Mouse (Mus musculus) forebrain, embryonic 11.5 days (tissue): ENCODE data around the gene Vars. TPM values are rescaled to one million over a fixed set of nuclear protein-coding genes. Genes with fewer than 3 reads are reported as not detected.
"Not testable (repeated sequence)": the region's sequence is repeated elsewhere in the genome, so short reads cannot be mapped to it uniquely, and the experiment has no call there.

Source experiments
- ATAC-seq: fragments of 200-750 bp; cut with Nextera tagmentation; replicated peaks from 2 replicates; pipeline ENCODE4 v1.8.0; 2017; ENCODE audit warnings: moderate TSS enrichment; ENCODE audit not compliant: low FRiP score
- DNase-seq: peaks from one replicate; pipeline ENCODE4 v3.0.0-alpha.2; 2017; ENCODE audit warnings: low spot score
- H3K27ac ChIP-seq: fragments of 300-500 bp; sonication (generic); 2 replicates; pipeline ENCODE4 v1.5.1; 2014; ENCODE audit warnings: low read depth, low read length
- H3K27me3 ChIP-seq: fragments of 300-500 bp; sonication (generic); 2 replicates; pipeline ENCODE4 v1.6.1; 2014; ENCODE audit warnings: mild to moderate bottlenecking, low read length, mixed read lengths; ENCODE audit not compliant: control insufficient read depth, insufficient read depth
- H3K36me3 ChIP-seq: fragments of 300-500 bp; sonication (generic); 2 replicates; pipeline ENCODE4 v1.6.1; 2014; ENCODE audit warnings: mild to moderate bottlenecking, low read length, moderate library complexity, mixed read lengths; ENCODE audit not compliant: control insufficient read depth, insufficient read depth
- H3K4me1 ChIP-seq: fragments of 300-500 bp; sonication (generic); replicated peaks from 2 replicates; pipeline ENCODE4 v1.6.1; 2014; ENCODE audit warnings: low read length, mixed read lengths; ENCODE audit not compliant: control insufficient read depth, insufficient read depth
- H3K4me2 ChIP-seq: fragments of 300-500 bp; sonication (generic); 2 replicates; pipeline ENCODE4 v1.6.1; 2014; ENCODE audit warnings: low read depth, mild to moderate bottlenecking, low read length, moderate library complexity, mixed read lengths; ENCODE audit not compliant: severe bottlenecking
- H3K4me3 ChIP-seq: fragments of 300-500 bp; sonication (generic); 2 replicates; pipeline ENCODE4 v1.5.1; 2014; ENCODE audit warnings: low read depth, low read length
- H3K9ac ChIP-seq: fragments of 300-500 bp; sonication (generic); 2 replicates; pipeline ENCODE4 v1.6.1; 2014; ENCODE audit warnings: low read length
- H3K9me3 ChIP-seq: fragments of 300-500 bp; sonication (generic); 2 replicates; pipeline ENCODE4 v1.6.1; 2016; ENCODE audit warnings: low read length, mixed read lengths; ENCODE audit not compliant: control insufficient read depth
- WGBS: fragments of 180-500 bp; shearing (Covaris S2); extraction: QIAGEN DNeasy Blood & Tissue Kit; methylation state at CpG from one replicate; pipeline ENCODE4 v1.1.7; 2014; 5-methylcytosine and 5-hydroxymethylcytosine counted together
- polyA plus RNA-seq: library from polyadenylated mRNA; unstranded; fragments of >200 nt; fragmentation: Nextera tagmentation; extraction: Ambion mirVana; gene quantifications from 2 replicates; pipeline ENCODE4 v1.2.1, GENCODE M21; 2014

Gene Vars
- polyA plus RNA-seq, 1 experiment from 2014 or later: 174 TPM

DNA sequence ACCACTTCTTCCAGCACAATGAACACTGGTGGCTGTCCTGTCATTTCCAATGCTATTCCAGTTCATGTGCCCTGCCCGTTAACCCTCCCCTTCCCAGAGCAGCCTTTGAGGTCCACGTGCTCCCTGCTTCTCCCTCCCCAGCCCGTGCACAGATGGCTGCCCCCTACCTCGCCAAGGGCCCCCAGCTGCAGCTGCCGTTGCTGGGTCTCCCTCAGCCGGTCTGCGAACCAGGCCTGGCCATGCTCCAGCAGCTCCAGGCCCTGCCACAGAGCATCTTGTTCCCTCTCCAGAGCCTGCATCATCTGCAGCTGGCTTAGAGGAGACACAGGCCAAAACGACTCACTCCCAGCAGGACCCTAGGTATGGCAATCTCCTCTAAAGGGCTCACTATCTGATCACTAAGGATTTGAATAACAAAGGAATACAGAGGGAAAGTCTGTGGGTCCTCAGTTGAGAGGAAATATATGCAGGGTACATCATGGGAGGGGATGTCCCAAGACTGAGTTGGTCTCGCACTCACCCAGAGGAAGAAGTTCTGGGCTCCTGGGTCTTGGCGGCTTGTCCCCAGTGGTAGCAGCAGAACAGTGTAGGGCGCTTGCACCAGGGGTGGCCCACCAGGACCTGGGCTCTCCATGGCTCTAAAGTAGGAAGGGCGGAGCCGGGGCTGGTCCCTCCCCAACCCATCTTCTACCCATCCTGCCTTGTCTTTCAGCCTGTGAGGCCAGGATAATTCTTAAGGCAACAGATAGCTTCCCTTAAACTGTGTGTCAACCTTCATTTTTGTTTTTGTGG is 26.7 kb downstream of the Vars start, which contains the start of gene Sapcd1:
Sapcd1 (minus strand) TSS at position 740 of the 792 bp plus-strand sequence.
- Histone ChIP-seq H3K36me3 (no peaks in the 10 kb centered on the region; the same call in 1 of the 2 replicates), H3K9me3 (no peaks in the 10 kb centered on the region), H3K4me1 (peaks cover 13% of the 10 kb centered on the region), H3K4me2 (peak within 1 kb of the TSS; percentile 11; the same call in 1 of the 2 replicates), H3K27ac (peak within 1 kb of the TSS; percentile 53; the same call in 1 of the 2 replicates), H3K9ac (peak within 1 kb of the TSS; percentile 37), H3K27me3 (no peaks in the 10 kb centered on the region), H3K4me3 (no peak within 1 kb of the TSS)
- DNase-seq (peak; percentile 60), ATAC-seq (peak; percentile 60)
- 34% methylated on average over 13 of the region's 13 CpGs for WGBS

DNA sequence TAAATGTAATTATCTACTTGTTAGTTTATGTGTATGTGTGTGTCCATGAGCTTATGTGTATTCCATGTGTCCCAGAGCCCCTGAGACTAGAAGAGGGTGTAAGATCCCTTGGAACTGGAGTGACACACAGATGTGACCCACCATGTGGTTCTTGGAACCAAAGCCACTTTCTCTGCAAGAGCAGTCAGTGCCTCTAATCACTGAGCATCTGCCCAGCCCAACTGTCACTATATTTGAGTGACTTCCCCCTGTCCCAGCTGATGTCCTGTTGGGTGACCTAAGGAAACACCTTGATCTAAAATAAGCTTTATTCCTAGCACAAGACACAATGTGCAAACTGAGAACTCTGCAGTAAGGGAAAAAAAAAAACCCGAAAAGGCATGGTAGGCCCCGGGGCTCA is 27.5 kb downstream of the Vars start:
- no peak overlapping the region for H3K4me2 ChIP-seq
- no peaks in the 10 kb centered on the region for H3K36me3 ChIP-seq
- no peaks in the 10 kb centered on the region for H3K27me3 ChIP-seq
- no peaks in the 10 kb centered on the region for H3K9me3 ChIP-seq
- ATAC-seq: no peak
- WGBS: 85% methylated on average over 2 of the region's 2 CpGs
- H3K9ac ChIP-seq: no peak overlapping the region
- peaks cover 13% of the 10 kb centered on the region for H3K4me1 ChIP-seq
- H3K27ac ChIP-seq: no peak overlapping the region
- H3K4me3 ChIP-seq: no peak overlapping the region
- DNase-seq: peak; percentile 38

DNA sequence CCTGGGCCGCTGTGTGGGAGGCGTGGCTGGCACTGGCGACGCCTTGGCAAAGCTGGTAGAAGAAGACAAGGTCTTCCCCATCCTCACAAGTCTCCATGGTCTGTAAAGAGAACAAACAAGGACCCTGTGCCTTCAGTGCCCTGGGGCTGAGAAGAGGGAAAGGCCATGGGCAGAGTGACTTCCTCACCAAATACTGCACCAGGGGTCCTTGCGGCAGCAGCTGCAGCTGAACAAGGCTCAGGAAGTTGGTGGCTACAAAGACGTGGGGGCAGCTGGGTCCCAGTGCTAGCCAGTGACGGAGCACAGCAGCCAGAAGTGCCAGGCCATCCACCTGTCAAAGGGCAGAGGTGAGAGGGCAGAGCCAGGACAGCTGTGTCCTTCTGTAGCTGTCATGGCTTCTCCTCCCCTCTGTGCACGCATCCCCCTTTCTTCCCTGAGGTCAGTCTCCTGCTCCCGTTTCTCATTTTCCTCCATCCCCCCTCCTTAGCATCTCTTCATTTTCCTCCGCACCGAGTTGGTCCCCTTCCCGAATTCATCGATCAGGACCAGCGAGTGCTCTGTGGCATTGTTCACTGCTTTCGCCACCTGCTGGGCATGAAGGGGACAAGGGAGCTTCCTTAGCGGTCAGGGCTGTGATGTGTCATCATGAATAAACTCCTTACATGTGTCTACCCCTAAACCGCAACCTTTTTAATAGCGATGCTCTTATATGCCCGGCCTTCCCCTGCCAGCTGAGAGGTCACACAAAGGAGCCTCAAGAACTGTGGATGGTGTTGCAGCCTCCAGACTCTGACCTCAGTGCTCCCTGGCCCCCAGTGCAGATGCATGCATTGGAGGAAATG is 29.1 kb downstream of the Vars start:
- ATAC-seq: no peak
- peaks cover 13% of the 10 kb centered on the region for H3K4me1 ChIP-seq
- DNase-seq: peak; percentile 52

DNA sequence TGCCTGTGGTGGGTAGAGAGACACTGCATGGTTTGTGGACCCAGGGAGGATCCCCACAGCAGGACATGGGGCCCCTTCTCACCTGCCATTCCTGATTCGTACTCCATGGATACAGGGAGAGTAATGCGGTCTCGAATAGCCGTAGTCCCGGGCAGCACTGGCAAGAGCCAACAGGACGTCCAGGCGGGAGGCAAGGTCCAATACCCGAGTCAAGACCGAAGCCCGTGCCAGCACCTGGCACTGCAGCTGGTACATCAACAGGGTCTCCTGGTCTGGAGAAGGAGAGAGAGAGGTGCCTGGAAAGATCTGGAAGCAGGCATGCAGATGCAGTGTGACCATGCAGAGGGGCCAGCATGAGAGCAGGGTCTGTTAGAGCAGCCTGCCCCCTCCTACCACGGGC is 30.5 kb downstream of the Vars start:
- Histone ChIP-seq H3K4me2 (no peak overlapping the region), H3K9ac (no peak overlapping the region), H3K9me3 (no peaks in the 10 kb centered on the region), H3K4me1 (peaks cover 13% of the 10 kb centered on the region), H3K27ac (no peak overlapping the region), H3K27me3 (no peaks in the 10 kb centered on the region), H3K36me3 (no peaks in the 10 kb centered on the region), H3K4me3 (no peak overlapping the region)
- ATAC-seq (no peak), DNase-seq (peak; percentile 46)
- WGBS: 95% methylated on average over 11 of the region's 11 CpGs

More for the DNA sequence above, 29.1 kb downstream of the Vars start:
- no peaks in the 10 kb centered on the region for H3K27me3 ChIP-seq
- H3K27ac ChIP-seq: no peak overlapping the region
- peak overlapping the region; percentile 16; the same call in 1 of the 2 replicates for H3K9ac ChIP-seq
- 33% methylated on average over 19 of the region's 19 CpGs for WGBS
- no peak overlapping the region for H3K4me3 ChIP-seq
- H3K9me3 ChIP-seq: no peaks in the 10 kb centered on the region
- H3K4me2 ChIP-seq: no peak overlapping the region
- H3K36me3 ChIP-seq: no peaks in the 10 kb centered on the region

DNA sequence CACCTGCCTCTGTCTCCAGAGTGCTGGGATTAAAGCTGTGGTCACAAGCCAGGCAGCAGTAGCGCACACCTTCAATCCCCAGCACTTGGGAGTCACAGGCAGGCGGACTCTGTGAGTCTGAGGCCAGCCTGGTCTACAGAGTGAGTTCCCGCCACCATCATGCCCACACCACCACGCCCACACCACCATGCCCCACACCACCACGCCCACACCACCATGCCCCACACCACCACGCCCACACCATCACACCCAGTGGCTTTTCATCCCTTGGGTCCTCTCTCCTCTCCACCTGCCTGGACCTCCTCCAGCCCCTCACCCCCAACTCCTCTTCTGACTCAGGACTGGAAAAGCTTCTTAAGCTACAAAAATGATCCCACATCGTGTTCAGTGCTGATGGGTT is 31.1 kb downstream of the Vars start:
- no peak overlapping the region for H3K9ac ChIP-seq
- no peak for DNase-seq
- no peak overlapping the region for H3K4me2 ChIP-seq
- no peaks in the 10 kb centered on the region for H3K27me3 ChIP-seq
- 84% methylated on average over 7 of the region's 7 CpGs for WGBS
- H3K4me1 ChIP-seq: peaks cover 13% of the 10 kb centered on the region
- H3K9me3 ChIP-seq: no peaks in the 10 kb centered on the region
- no peak for ATAC-seq
- no peak overlapping the region for H3K4me3 ChIP-seq
- no peaks in the 10 kb centered on the region for H3K36me3 ChIP-seq
- H3K27ac ChIP-seq: no peak overlapping the region

DNA sequence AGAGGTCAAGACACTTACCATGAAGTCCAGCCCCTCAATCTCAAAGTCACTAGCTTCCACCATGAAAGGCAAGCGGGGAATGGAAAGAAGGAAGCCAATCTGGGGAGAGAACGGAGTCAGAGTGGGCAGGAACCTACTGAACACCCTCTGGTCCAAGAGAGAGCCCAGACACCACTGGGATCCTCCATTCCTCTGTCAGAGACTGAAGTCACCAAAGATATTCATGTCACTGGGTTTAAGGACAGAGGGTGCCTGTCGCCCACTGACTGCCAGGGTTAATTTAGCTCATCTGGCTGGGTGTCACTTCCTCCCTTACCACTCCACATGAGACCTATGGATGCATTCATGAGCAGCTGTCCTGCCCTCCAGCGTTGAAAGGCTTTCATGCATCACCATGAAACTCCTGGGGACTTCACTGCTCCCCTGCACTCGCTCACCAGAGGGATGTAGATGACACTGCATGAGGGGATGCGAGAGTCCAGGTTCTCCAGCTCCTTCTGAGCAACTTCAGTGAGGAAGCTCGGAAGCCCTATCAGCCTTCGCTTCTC is 31.6 kb downstream of the Vars start:
- ATAC-seq (no peak), DNase-seq (no peak)
- H3K27me3 ChIP-seq: no peaks in the 10 kb centered on the region
- no peak overlapping the region for H3K4me3 ChIP-seq
- no peaks in the 10 kb centered on the region for H3K9me3 ChIP-seq
- no peaks in the 10 kb centered on the region for H3K36me3 ChIP-seq
- H3K9ac ChIP-seq: no peak overlapping the region
- H3K4me1 ChIP-seq: peaks cover 11% of the 10 kb centered on the region
- no peak overlapping the region for H3K27ac ChIP-seq
- no peak overlapping the region for H3K4me2 ChIP-seq
- WGBS: 79% methylated on average over 8 of the region's 8 CpGs

DNA sequence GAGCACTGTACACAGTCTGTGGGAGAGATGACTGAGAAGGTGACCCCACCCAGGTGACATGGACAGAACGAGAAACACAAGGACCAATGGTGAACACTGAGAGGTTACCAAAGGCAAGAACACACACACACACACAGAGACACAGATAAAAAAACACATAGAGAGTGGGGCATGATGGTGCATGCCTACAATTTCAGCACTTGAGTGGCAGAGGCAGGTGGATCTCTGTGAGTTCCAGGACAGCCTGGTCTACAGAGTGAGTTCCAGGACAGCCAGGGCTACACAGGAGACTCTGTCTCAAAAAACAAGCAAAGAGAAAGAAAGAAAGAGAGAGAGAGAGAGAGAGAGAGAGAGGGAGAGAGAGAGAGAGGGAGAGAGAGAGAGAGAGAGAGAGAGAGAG is 32.9 kb downstream of the Vars start:
- ATAC-seq, H3K9ac ChIP-seq, H3K27ac ChIP-seq, H3K4me1 ChIP-seq, H3K27me3 ChIP-seq, H3K4me3 ChIP-seq, H3K4me2 ChIP-seq, H3K36me3 ChIP-seq, DNase-seq, H3K9me3 ChIP-seq: not testable (repeated sequence)
- 81% methylated on average over 1 of the region's 1 CpGs for WGBS

DNA sequence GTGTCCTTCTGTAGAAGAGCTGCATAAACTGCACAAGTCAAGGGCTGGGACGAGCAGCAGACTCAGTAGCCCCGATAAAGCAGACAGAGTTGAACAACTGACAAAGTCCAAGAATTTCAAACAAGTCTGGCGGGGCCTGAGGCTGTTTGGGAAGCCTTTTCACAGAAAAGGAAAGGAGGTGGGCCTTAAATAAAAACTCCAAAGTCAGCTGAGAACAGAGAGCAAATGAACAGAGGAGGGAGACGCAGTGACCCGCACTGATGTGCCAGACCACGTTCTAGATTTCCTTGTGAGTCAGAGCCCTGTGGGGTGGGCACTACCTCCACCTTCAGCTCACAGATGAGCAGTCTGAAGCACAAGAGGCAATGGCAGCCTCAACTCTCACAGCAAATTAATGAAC is 34.1 kb downstream of the Vars start:
- Histone ChIP-seq H3K4me3 (no peak overlapping the region), H3K27ac (no peak overlapping the region), H3K9ac (no peak overlapping the region), H3K27me3 (no peaks in the 10 kb centered on the region), H3K4me2 (no peak overlapping the region), H3K4me1 (peaks cover 2% of the 10 kb centered on the region; the same call in 1 of the 2 replicates), H3K9me3 (no peaks in the 10 kb centered on the region), H3K36me3 (no peaks in the 10 kb centered on the region)
- no peak for DNase-seq
- no peak for ATAC-seq
- 84% methylated on average over 6 of the region's 6 CpGs for WGBS
